Mouse (Mus musculus) lung, postnatal 4 days (tissue): ENCODE measurements around the gene Foxd1.

ENCODE experiments used
- DNase-seq, 2 experiments: peaks; one replicate each; pipeline ENCODE4 v3.0.0; 2021

Foxd1 gene

DNA sequence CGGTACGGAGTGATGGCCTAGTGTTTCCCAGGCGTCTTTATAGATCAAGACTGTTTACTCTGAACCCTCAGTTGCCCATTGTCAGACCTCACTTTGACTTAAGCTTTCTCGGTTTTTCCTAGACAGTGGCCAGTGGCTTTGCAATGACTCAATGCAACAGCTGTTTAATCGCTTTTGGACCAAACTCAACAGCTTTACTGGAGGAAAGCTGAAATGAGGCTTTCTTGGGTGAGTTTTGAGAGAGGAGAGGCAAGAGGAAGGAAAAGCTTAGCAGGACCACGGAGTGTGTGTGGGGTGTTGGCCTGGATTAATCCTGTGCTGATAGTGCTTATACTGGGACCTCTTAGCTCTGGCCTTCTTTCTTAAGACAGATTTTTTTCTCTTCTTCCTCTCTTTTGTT, 36.3 kb downstream of the Foxd1 start:
- DNase-seq, result no peak

DNA sequence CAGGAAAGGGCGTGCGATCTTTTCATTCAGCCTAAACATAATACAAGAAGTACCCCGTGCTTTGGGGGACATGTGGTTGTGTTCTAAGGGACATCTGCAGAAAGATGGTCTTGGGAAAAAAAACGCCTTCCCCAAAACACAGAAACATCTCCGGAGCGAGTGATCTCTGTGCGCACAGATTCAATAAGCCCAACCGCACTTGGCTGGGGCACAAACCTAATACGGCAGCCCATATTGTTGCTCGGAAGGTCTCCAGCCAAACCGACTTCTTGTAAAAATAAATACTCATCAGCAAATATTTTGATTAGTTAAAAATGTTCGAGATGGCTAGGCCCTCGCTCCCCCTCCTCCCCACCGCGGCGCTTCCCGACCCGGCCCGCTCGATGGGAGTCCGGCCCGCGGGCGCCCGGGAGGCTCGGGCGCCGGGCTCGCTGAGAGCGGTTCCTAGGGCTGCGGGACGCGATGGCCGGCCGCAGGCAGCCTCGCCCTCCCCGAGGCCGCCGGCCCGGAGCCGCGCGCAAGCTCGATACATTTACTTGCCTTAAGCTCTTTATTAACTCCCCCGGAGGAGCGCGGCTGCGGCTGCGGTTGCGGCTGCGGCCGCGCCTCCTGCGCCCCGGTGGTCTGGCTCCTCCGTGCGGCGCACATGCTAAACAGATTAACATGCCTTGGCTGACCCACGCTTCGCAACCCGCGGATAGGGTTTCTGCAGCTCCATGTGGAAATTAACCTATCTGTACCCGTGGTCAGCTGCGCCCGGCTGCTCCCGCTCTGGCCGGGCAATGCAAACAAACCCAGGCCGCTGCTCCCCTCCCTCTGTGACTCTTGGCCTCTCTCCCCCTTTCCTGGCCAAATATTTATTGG, 37.0 kb downstream of the Foxd1 start:
- DNase-seq, result peak; percentile 22 to 55

DNA sequence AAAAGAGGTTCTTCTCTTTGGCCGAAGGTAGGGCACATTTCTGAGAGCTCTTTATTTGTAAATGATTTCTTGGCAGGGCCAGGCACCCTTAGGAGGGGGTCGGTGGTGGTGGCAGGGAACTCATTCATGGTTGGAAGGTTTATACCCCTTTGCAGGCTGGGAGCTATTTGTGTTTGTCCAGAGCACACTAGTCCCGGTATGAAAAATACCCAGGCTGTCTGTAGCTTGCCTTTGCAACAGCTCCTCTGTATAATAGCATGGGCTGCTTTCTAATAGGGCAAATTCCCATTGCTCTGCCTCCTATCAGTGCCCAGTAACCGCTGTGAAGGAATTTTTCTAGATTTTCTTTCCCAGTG, 37.6 kb downstream of the Foxd1 start:
- no peak for DNase-seq

DNA sequence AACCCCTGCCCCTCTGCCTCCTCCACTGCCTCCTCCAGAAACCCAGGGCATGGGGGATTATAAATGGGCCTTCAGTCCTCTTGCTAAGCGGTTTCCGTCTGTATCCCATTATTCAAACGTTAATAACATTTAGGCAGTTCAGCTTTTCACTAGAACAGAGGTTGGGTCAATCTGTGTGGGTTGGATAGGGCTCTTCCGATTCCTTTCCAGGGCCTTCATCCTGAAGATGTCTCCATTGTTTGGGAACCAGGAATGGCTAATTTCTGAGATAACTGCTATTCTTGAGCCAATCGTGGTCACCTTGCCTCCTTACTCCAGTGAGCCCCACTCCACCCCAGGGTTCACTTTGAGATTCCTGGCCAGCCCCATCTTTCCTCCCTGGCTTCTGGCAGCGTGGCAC, 38.0 kb downstream of the Foxd1 start:
- no peak for DNase-seq

DNA sequence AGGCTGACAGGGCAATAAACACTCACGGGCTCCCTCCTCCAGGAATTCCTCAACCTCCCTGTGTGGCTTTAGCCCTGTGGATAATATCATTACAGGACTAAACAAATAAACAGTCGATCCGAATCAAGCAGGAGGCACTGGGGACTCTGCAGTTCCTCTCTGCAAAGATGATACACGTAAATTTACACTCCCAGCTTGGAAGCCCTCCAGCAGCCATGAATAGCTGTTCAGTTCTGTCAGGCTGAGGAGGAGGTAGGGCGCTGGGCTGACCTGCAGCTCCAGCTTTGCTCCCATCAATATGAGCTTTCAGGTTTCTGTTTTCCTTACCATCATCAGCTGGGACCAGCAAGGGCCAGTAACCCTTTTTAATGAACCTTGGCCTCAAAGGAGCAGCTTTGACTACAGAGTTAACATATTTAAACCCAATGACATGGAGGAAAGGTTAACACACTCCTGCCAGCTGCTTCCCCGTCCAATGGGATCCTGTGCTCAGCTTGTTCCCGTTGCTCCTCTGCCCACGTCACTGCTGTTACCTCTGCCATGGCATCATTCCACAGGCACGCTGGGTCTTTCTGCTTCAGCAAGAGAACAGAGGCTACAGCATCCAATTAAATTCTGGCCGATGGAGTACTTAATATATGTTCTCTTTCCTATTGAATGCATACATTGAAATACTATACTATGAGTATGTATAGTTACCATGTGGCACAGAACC, 39.5 kb downstream of the Foxd1 start:
- no peak for DNase-seq
